Mouse (Mus musculus) myocyte (in vitro differentiated cells): ENCODE data around the gene Plekhg2.

ENCODE experiments used
- CEBPB ChIP-seq: IDR thresholded peaks from 2 replicates; pipeline ENCODE4 v1.6.1; 2011; ENCODE audit warnings: mild to moderate bottlenecking, moderate library complexity; ENCODE audit not compliant: poor library complexity, insufficient read depth, severe bottlenecking
- E2F4 ChIP-seq: IDR thresholded peaks from one replicate; pipeline ENCODE4 v1.6.1; 2011; ENCODE audit warnings: mild to moderate bottlenecking, control low read depth, moderate library complexity; ENCODE audit not compliant: insufficient read depth
- MYOD1 ChIP-seq, 3 experiments: IDR thresholded peaks; one replicate each; pipeline ENCODE4 v1.6.1; 2011; ENCODE audit warnings: control low read depth in 2 of 3, low read depth in 2 of 3, mild to moderate bottlenecking in 2 of 3, moderate library complexity in 1 of 3; ENCODE audit not compliant: insufficient read length in 2 of 3, control insufficient read depth in 1 of 3
- POLR2A ChIP-seq: IDR thresholded peaks from one replicate; pipeline ENCODE4 v1.6.1; 2011; ENCODE audit warnings: low read depth, mild to moderate bottlenecking, control low read depth, moderate library complexity; ENCODE audit not compliant: insufficient read length
- POLR2AphosphoS2 ChIP-seq: IDR thresholded peaks from one replicate; pipeline ENCODE4 v1.6.1; 2011; ENCODE audit warnings: low read depth, control low read depth; ENCODE audit not compliant: insufficient read length
- TCF12 ChIP-seq: IDR thresholded peaks from one replicate; pipeline ENCODE4 v1.6.1; 2011; ENCODE audit warnings: mild to moderate bottlenecking, control low read depth; ENCODE audit not compliant: poor library complexity, insufficient read depth, severe bottlenecking

DNA sequence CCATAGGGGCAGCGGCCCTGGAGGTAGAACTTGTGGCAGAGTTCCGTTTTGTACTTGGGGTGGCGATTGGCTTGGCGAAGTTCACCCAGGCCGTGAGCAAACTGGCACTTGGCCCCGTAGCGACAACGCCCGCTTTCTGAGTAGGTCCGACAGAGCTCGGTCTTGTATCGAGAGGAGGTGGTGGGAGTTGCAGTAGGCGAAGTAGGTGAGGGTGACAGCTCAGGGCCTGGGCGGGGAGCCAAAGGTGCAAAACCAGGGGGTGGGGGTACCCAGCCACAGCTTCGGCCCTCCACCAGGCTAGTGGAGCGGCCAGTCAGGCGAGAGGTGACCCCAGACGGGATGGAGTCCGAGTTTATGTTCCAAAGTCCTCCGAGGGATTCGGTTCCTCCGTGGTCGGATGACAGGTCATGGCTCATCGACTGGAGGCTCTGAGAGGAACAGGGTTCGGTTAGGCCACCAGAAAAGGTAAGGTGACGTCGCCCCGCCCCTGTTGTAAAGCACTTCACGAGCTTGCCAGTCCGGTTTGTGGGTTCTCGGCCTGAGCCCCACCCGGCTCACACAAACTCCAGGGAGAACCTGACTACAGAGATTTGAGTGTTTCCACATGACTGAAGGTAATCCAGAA is 5.8 kb upstream of the Plekhg2 start:
- TF ChIP-seq POLR2A (peak; percentile 25), TCF12 (no peak), CEBPB (no peak), E2F4 (no peak), MYOD1 (IDR thresholded peaks at IDR 0.05; ENCODE audit: control insufficient read depth in 1 of 3, insufficient read length in 2 of 3, low read depth in 2 of 3) (no peak), POLR2AphosphoS2 (no peak)
